Mouse (Mus musculus) layer of hippocampus, adult 9-11 months (tissue): ENCODE measurements at regions not wholly inside any gene's neighbourhood (a gene's known extent, or its start where the extent isn't known, plus 50 kb on each side); places are given as distances from the start of the nearest gene placed in this dataset.

Source experiments
- DNase-seq: peaks from one replicate; pipeline ENCODE4 v3.0.0; 2022

DNA sequence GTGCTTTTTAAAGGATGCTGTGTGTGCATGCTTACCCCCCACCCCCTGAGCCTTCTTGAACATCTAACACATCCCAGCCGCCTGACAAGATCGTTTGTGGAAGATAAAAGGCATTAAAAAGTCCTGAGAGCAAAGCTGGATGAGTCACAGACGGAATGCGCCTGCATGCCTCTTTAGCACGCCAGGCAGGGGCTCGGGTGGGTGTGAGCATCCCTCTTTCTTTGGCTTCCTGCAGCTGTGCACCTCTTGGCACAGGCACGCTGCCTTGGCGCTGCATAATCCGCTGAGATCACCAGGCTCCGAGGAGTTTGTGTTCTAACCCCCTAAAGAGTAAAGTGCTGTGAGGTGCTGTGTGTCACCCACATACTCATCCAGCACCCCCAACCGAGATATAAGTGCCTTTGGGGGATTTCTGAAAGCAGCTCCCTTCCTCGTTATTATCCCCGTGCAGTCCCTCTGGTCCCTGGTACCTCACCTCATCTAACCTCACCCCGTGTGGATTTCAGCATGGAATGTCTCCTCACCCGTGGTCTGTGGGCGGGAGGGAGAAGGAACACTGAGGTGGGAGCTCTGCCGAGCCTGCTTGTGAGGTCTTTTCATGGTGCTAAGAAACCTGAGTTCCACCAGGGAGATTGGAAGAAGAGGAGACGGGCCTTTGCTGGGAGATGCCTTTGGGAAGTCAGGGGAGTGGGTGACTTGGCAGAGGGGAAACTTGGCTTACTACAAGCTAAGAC, 117.8 kb upstream of the Topaz1 start:
- peak; percentile 62 for DNase-seq

DNA sequence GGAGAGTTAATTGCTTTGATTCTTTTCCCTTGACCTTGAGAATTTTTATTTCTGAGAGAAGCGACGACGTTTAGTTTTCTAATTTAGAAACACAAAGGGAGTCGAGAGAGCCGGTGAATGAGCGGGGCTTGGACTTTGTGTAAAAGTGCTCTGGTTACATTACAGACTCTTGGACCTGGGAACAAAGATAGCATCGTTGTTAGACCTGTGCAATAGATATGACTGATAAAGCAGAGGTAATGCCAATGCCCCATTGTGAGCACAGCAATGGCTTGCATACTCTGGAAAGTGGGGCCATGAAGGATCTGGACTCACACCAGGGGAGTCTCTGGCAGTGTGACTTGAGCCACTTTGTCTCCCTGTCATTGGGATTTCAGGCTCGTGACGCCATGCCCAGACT, 115.4 kb upstream of the Topaz1 start:
- DNase-seq, result no peak

DNA sequence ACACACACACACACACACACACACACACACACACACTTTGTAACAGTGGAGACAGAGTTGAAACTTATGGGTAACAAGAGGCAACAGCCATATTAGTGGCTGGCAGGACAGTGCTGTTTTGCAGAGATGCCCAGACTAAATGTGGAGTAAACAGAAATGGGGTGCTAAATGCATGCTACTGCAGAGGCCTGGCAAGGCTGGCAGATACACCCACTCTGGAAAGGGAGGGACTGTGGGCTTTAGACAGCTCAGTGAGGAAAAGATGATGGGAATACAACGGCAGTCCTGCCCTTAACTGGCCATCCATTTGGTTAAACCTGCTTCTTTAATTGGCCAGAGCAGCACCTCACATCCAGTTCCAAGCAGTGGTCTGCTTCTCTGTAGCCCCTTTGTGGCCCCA, 113.7 kb upstream of the Topaz1 start:
- no peak for DNase-seq

DNA sequence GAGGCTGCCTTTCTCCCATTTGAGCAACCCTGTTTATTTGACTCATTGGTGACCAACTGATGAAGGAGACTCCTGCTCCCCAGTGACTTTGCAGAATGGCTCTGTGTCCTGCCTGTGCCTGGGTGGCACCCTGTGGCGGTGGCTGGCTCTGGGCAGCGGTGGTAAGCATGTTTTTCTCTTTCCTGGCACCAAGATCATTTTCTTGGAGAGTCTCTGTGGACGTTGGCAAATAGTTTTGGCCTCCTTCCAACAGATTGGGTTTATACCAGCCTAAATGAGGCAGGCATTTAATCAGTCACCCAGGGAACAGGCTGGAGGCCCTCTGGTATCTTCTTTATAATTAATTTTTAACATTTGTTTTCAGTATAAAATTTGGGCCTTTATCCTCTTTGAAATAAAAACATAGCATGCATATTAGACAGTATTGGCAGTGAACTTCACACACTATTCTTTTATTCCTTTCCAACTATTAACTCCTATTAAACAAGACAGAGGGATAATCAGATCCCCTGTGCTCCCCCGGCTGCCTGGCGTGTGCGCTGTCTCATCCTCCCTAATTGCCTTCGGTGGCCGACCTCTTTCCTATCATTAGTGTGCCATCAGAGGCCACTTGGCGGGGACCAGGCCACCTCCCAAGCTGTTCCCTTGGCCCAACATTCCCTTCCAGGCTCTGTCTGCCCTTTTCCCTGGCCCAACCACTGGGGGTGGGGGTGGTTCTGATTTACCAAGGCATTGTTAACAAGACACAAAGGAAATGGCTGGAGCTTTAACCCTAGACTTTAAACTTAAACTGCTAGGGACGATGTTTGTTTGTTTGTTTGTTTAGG, 111.8 kb upstream of the Topaz1 start:
- DNase-seq, result peak; percentile 64

DNA sequence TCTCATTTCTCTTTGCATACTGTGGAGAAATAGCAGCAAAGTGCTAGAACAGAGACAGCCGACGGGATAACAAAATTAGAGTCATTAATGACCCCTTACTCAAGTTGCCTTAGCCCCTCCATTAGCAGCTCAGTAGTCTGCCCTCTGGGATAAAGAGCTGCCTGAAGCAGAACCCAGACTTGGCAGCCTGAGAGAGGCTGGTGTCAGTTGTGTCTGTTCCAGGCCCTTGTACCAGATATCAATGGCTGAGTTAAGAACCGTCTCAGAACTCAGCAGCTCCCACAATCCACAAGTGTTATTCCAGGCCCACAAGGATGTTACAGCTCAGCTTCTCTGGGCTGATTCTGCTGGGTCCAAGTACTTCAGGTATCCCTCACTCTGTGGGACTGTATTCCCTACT, 109.6 kb upstream of the Topaz1 start:
- no peak for DNase-seq

DNA sequence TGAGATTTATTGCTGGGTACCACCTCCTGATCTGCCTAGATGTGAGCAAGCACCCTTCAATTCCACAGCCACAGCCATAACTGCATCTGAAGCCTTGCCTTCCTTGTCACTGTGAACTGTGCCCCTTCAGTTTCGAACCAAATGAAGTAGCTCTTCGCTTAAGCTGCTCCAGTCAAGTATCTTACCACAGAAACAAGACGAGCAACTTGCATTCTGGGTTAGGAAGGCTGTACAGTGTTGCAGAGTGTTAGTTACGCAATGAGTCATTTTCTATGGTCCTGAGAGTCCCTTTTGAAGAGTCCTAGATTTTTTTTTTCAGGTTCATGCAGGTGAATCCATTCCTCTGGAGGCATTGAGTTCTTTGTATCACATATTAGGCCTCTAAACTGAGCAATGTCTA, 107.9 kb upstream of the Topaz1 start:
- DNase-seq, result no peak

DNA sequence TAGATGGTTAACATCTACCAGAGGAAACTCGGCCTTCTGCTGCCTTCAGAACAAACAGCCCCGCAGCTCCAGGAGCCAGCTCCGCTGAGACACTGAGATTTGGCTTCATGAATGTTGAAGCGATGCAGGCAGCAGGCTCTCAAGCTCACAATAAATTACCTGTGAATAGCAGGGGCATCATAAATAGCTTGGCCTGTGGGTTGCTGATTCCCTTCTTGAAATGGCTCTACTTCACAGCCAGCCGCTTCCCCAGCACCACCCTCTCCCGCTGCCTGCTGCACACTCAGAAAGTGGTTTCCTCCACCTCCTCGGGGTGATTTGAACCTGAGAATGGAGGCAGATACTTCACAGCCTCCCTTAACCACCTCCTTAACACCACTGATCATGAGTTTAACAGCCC, 104.2 kb upstream of the Topaz1 start:
- no peak for DNase-seq

DNA sequence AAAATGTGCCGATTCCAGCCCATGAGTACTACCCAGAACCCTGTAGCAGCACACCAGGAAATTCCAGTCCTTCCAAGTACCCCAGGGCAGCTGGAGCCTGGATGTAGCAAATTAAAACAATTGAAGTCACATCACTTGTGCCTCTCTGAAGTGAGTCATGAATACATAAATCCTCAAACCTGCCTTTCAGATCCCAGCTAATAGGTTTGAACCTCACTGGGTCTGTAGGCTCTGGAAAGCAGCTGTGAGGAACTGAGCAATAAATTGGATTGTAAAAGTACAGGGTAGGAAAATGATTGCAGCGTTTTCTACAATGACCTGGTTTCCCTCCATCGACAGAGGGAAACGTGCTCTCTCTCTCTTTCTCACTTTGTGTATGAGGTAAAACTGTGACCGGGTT, 101.6 kb upstream of the Topaz1 start:
- no peak for DNase-seq

DNA sequence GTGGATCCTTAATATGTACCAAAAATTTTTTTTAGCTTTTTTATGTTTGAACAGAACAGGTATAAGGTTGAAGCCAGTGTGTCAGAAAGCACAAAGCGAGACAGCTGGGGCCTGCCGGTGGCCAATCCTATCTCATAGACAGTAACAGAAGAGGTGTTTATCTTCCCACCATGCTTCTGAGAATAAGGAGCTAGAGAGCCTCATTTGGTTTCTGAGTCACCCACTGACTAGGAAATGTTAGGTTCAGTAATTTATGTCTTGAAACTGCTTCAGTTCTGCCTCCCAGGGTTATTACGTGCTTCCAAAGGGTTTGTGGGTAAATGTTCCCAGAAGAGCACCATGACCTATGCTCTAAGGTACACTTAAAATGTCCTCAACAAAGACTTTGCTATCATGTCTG, 96.3 kb upstream of the Topaz1 start:
- DNase-seq, result no peak

DNA sequence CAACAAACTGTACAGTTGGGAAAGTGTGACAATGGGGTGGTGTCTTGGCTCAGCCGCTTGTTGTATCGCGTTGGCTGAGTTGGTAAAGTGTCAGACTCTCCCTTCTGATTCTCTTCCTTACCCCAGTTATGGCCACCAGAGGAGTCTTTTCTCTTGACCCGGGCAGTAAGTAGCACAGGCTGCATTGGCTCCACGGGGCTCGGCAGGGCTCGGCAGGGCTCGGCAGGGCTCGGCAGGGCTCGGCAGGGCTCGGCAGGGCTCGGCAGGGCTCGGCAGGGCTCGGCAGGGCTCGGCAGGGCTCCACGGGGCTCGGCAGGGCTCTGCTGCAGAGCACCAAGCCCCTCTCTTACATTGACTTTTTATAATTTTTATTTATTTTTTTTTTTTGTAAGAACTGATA, 91.6 kb upstream of the Topaz1 start:
- no peak for DNase-seq

DNA sequence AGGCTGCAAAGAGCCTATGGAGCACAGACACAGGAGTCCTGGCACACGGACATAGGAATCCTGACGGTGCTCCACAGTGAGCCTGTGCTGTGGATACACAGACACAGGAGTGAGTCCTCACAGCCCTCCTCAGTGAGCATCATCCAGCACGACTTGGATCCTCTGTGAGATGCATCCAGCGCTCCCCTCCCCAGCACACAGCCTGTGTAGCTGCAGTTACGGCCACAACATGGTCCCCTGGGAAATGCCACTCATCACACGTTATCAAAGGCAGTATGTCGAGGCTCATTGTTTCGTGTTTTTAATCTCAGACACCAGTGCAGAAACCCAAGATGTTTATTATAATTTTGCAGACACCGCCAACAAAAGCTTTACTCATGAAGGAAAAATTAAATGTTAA, 87.1 kb upstream of the Topaz1 start:
- DNase-seq, result no peak

DNA sequence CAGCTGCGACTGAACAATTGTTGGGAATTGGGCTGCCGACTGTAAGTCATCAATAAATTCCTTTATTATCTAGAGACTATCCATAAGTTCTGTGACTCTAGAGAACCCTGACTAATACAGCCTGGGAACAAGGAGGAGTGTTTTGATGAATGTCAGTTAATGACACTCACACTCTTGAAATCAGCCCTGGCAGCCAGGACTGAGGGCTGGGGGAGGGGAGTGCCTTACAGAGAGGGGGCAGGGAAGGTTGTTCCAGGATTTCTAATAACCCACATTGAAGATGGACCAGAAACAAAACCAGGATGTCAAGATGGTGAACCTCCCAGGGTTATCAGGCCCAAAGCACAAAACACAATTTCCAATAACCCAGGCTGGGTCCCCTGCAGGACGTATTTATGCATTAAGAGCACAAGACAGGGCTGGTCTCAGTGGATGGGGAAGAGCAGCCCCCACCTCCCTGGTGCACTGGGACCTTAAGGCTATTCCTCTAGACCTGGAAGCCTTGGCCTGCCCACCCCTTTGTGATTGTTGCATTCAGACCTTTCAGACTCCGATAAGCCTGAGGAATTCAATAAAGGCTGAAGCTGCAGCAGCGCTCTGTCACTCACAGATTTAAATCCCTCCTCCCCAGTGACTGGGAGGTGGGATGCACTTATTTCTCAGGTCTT, 80.0 kb upstream of the Topaz1 start:
- DNase-seq, result no peak

DNA sequence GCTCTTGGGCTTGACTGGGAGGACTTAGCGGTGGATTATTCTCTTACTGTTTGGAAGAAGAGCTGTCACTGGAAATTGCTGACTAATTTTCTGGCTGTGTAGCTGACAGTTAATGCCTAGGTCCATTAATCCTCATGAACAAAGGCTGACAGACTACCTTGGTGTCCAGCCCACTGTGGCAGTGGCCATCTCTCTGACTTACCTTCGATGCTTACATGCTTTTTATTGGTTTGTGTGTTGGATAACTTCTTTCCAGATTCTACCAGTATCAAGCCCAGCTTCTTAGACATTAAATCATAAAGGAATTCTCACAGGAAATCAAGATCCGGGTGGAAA, 79.5 kb upstream of the Topaz1 start:
- no peak for DNase-seq

DNA sequence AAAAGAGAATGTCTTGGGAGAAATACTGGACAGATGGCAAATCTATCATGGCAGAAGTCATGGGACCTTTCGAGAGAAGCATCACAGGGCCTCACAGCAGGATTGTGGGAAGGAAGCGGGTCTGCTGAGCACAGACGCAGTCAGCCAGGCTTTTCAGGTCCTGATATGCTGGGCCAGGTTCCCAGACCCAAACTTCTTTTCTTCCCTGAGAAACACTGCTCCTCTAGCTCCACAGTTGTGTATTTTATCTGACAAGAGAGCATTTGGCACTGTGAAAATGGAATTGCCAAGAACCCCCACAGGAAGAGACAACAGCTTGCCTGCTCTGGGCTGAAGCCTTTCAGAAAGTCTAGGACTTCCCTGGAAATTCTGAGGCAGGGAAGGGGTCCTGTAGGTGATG, 73.4 kb upstream of the Topaz1 start:
- DNase-seq, result peak; percentile 32

DNA sequence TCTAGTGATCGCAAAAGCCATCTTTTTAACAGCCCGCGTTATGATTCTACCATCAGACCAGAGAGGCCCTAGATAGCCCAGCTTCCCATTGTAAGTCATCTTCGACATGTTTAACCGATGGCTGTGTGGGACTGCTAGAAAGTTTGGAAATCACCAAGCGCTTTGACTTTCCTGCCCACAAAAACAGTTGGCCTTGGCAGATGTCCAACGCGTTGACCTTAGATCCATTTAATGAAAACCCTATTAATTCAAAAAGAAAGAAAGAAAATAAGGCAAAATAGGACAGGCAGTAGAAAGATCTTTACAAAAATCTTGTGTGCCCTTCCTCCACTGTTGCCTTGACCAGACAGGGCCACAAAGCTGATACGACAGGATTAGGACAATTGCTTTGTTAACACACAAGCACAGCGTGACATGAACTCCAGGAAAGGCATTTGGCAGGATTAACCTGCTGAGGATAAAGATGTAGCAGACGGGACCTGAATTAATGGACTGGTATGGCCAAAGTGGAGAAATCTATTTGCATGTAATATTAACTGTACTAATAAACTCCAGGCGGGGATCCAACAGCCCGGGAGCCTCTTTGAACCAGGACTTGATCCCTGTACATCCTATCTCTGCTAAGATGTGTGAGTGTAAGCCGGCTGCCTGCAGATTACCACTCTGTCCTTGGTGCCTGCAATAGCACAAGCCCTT, 69.0 kb upstream of the Topaz1 start:
- DNase-seq, result no peak

DNA sequence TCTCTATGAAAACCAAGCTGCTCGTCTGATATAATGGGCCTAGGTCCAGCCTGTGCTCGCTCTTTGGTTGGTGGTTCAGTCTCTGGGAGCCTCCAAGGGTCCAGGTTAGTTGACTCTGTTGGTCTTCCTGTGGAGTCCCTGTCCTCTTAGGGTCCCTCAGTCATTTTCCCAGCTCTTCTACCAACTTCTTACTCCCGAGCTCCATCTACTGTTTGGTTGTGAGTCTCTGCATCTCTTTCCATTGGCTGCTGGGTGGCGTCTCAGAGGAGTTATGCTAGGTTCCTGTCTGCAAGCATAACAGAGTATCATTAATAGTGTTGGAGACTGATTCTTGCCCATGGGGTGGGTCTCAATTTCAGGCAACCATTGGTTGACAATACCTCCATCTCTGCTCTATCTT, 60.0 kb upstream of the Topaz1 start:
- DNase-seq, result peak; percentile 29

DNA sequence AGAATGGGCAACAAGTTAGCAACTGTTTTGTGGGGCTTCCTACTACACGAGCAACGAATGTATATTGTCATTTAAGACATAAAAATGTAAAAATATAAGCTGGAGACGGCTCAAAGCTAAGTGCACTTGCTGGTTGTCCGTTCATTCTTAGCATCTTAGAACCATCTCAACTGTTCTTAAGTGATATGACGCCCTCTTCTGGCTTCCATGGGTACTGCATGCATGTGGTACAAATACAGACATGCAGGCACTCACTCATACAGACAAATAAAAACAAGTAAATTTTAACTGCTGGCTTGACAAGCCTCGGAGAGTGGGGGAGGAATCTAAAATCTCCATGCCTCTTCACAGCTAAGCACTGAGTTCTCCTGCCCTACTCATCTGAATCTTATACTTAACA, 55.3 kb upstream of the Topaz1 start:
- DNase-seq, result peak; percentile 41

DNA sequence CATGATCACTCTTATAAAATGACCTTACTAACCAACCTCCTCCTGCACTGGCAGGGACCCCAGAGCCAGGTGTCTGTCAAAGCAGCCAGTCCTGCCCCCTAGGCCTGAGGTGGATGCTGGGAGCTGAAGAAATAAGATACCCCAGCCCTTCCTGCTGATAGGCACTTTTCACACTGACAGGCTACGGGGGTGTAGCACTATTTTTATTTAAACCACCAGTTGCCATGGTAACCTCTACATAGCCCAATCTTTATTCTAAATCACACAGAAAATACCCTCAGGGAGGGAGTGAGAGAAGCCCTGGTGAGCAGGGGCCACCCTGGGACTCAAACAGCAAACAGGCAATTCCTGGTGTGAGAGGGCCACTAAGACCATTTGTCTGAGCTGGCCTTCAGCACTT, 51.4 kb upstream of the Topaz1 start:
- peak; percentile 47 for DNase-seq
